Mouse (Mus musculus) embryonic stem cell, embryonic (primary cell): Measurements from ENCODE around the gene Kdm6b.

Source experiments
- CTCF ChIA-PET, 4 experiments: fragments of 300-600 bp in 2 of 4; fragments of 350-600 bp in 2 of 4; sonication (Branson Sonifier 250); formaldehyde crosslinking; loops; one replicate each; lab custom pipeline; 2022; ENCODE audit warnings: inconsistent platforms in 2 of 4; lab: Charles Lee
- POLR2A ChIA-PET, 4 experiments: fragments of 300-600 bp in 2 of 4; fragments of 350-600 bp in 2 of 4; sonication (Branson Sonifier 250); formaldehyde crosslinking; loops; one replicate each; lab custom pipeline; 2022; ENCODE audit warnings: antibody characterized with exemption in 4 of 4, inconsistent platforms in 1 of 4; lab: Charles Lee

Kdm6b gene

DNA sequence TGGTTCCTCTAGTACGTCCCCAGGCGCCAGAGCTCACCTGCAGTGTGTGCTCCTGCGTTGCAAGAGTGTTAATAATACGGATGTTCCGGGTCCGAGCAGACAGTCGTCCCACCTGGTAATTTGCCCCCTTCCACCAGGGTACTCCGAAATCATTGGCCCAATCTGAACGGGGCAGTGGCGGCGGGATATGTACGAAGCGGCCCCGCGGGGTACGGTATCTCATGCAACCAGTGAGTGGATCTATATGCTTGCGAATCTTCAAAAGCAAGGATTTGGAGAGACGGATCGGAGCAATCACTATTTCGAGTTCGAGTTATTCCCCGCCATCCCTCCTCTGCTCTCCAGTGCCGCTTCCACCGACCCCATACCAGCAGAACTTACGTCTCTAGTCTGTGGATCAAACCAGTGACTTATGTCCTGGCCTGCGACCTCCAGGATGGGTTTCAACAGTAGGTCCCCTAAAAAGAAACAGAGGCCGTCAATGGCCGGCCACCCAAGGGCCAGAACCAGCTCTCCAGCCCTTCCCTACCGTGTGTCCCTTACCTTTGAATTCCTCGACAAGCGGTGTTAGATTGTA is 18.8 kb downstream of the Kdm6b start:
- ChIA-PET CTCF (interaction anchor here in 1 of 4 experiments (0.8 to 1.7 kb wide), 4 partner anchors 21 to 185 kb away, joined by 3 to 6 read pairs (median 3); partner anchors contain the start of genes Trp53 and Wrap53), POLR2A (interaction anchor here (0.6 to 5.0 kb wide), 40 partner anchors 8 to 531 kb away, joined by 3 to 43 read pairs (median 5); partner anchors contain the start of genes Kcnab3 (in 2 of the 4), Trp53 (in 2 of the 4), Wrap53 (in 2 of the 4) and Cntrob (in 1 of the 4))

DNA sequence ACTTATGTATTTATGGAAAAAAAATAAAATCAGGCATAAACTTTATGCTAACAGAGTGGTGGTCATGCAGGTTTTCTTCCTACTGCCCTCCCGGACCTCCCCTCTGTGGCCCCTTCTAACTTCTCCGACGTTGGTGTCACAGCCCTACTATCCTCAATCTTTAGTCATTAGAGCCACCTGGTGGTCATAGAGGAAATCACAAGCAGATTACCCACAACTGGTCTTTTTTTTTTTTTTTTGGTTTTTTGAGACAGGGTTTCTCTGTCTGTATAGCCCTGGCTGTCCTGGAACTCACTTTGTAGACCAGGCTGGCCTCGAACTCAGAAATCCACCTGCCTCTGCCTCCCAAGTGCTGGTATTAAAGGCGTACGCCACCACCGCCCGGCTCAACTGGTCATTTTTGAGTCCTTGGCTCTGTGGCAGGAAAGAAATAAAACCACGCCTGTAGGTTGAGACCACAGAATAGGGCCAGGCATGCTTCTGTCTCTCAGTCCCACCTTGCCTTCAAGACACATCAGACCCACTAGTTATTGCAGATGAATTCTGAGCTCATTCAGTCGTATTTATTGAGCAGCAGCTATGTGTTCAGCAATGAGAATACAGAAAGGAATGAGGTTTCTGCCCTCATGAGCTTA is 23.0 kb downstream of the Kdm6b start:
- CTCF ChIA-PET = interaction anchor here in 3 of 4 experiments (0.7 to 1.6 kb wide), 4 partner anchors 72 to 122 kb away, joined by 3 to 9 read pairs (median 3); no protein-coding TSS in a partner anchor

GRCm38 (mm10) chr11:69389531-69390399 is 23.7 kb downstream of the Kdm6b start:
- ChIA-PET CTCF (interaction anchor here in 3 of 4 experiments (0.5 to 1.6 kb wide), 6 partner anchors 72 to 224 kb away, joined by 3 to 9 read pairs (median 3); no protein-coding TSS in a partner anchor), POLR2A (interaction anchor here in 1 of 4 experiments (0.6 to 1.4 kb wide), 3 partner anchors 43 to 267 kb away, joined by 3 to 4 read pairs (median 4); partner anchors contain the start of genes Cntrob and Trappc1)

More for the DNA sequence above, 23.0 kb downstream of the Kdm6b start:
- POLR2A ChIA-PET = interaction anchor here in 2 of 4 experiments (0.6 to 1.4 kb wide), 4 partner anchors 9 to 130 kb away, joined by 3 to 4 read pairs (median 3); partner anchors contain the start of genes Cntrob (in 1 of the 2) and Trappc1 (in 1 of the 2)

- ChIA-PET POLR2A (no interaction called here), CTCF (interaction anchor here (0.6 to 1.6 kb wide), 7 partner anchors 15 to 665 kb away, joined by 3 to 9 read pairs (median 4); partner anchors contain the start of gene Asgr1 (in 1 of the 4))
Observed at GRCm38 (mm10) chr11:69388680-69389079, 24.8 kb downstream of the Kdm6b start.

DNA sequence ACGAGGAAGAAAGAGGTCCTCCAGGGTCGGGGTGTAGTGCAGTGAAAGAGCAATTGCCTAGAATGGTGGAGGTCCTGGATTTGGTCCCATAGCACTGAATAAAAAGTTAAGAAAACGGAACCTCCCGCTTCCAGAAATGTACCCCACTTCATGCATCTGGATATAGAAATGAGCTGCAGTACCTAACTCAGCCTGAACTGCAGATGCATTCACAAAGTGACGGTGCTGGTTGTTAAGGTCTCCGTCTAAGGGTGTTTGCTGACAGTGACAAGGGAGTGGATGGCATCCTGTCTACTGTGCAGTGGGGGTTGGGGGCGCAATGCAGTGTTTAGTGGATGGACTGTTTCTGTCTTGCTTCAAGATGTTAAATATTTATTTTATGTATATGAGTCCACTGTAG is 26.7 kb downstream of the Kdm6b start:
- ChIA-PET POLR2A (interaction anchor here in 1 of 4 experiments (1.3 to 1.4 kb wide), 3 partner anchors 9 to 40 kb away, joined by 3 to 5 read pairs (median 4); partner anchors contain the start of genes Cyb5d1 and Naa38), CTCF (interaction anchor here in 2 of 4 experiments (0.8 to 1.1 kb wide), 2 partner anchors 15 to 135 kb away, joined by 3 to 4 read pairs; no protein-coding TSS in a partner anchor)

DNA sequence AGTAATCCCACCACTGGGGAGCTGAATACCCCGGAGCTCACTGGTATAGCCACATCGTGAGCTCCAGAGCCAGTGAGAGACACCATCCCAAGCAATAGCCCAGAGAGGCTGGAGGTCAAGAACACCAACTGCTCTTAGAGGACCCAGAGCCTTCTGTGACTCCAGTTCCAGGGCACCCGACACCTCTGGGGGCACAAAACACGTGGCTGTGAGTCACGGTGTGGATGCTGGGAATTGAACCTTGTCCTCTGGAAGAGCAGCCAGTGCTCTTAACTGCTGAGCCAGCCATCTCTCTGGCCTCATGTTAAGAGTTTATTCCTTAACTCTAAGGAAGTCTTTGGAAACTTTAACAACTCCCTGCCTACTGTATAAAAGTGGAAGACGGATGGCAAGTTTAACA is 28.5 kb downstream of the Kdm6b start:
- ChIA-PET CTCF (no interaction called here), POLR2A (interaction anchor here in 2 of 4 experiments (0.8 to 1.6 kb wide), 3 partner anchors 8 to 150 kb away, joined by 3 read pairs; partner anchors contain the start of gene Cyb5d1 (in 1 of the 2))

DNA sequence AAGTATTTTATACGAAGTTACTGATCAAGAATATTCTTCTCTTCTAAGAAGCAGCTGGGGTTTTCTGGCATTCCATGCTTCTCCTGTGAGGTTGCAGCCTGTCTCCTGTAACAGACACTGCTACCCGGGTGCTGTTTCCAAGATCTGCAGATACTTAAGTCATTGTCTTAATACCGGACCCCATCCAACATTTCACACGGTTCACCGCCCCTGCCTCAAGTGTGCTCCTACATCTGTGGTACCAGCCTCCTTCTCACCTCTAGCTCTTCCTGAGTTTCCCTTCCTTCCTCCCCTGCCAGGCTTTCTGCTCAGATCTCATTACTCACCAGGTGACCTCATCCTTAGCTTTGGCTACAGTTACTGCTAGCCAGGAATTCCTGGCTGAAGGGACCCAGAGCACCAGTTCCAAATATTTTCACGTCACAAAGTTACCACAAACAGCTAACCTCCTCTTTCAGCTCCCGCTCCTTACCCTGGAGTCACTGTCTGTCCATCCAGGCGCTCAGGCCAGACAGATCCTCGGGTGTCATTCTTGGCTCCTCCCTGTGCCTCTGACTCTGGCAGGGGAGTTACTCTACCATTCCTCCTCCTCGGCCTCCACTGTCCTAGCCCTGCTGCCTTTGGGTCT is 30.9 kb downstream of the Kdm6b start:
- POLR2A ChIA-PET = interaction anchor here in 3 of 4 experiments (0.5 to 1.9 kb wide), 7 partner anchors 13 to 259 kb away, joined by 3 to 8 read pairs (median 3); partner anchors contain the start of genes Cntrob (in 1 of the 3), Cyb5d1 (in 1 of the 3), Efnb3 (in 1 of the 3) and Trappc1 (in 1 of the 3)
- CTCF ChIA-PET = interaction anchor here in 2 of 4 experiments (0.6 to 2.3 kb wide), 3 partner anchors 34 to 131 kb away, joined by 3 to 7 read pairs (median 6); no protein-coding TSS in a partner anchor

GRCm38 (mm10) chr11:69381356-69381755 is 32.1 kb downstream of the Kdm6b start:
- CTCF ChIA-PET = interaction anchor here in 1 of 4 experiments (0.7 to 2.3 kb wide), 2 partner anchors 110 to 112 kb away, joined by 3 to 6 read pairs; no protein-coding TSS in a partner anchor
- POLR2A ChIA-PET = interaction anchor here in 2 of 4 experiments (0.7 to 1.9 kb wide), 11 partner anchors 9 to 146 kb away, joined by 3 to 8 read pairs (median 4); partner anchors contain the start of genes Cyb5d1 (in 2 of the 2), Cntrob (in 1 of the 2), Naa38 (in 1 of the 2) and Trappc1 (in 1 of the 2)

GRCm38 (mm10) chr11:69379600-69379999 is 33.9 kb downstream of the Kdm6b start:
- ChIA-PET POLR2A (interaction anchor here in 2 of 4 experiments (0.7 to 1.4 kb wide), 4 partner anchors 30 to 201 kb away, joined by 3 to 7 read pairs (median 4); partner anchors contain the start of gene Kcnab3 (in 1 of the 2)), CTCF (interaction anchor here in 2 of 4 experiments (0.5 to 0.8 kb wide), 4 partner anchors 17 to 130 kb away, joined by 3 read pairs; no protein-coding TSS in a partner anchor)

DNA sequence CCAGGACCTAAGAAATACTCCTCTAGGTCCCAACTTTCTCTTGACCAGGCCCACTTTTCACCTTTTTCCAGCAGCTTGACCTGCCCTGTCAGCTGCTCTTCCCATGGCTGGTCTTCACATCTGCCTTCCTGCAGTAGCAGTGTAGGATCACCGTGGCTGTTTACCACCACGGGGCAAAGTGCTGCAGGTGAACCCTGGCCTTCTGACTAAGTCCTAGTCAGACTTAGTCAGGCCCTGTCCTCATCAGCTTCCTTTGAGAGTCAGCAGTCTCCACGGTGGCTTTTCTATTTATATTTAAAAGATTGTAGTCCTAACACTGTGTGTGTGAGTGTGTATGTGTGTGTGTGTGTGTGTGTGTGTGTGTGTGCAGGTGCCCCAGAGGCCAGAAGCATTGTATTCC is 35.7 kb downstream of the Kdm6b start:
- CTCF ChIA-PET = interaction anchor here in 3 of 4 experiments (0.6 to 1.2 kb wide), 5 partner anchors 97 to 348 kb away, joined by 3 read pairs; no protein-coding TSS in a partner anchor
- POLR2A ChIA-PET = interaction anchor here in 1 of 4 experiments (0.6 to 0.8 kb wide), 2 partner anchors 52 to 206 kb away, joined by 3 read pairs; partner anchors contain the start of gene Kcnab3

GRCm38 (mm10) chr11:69375646-69376045 is 37.8 kb downstream of the Kdm6b start:
- CTCF ChIA-PET = interaction anchor here in 2 of 4 experiments (0.7 to 1.0 kb wide), 2 partner anchors 13 to 138 kb away, joined by 3 to 6 read pairs; no protein-coding TSS in a partner anchor

DNA sequence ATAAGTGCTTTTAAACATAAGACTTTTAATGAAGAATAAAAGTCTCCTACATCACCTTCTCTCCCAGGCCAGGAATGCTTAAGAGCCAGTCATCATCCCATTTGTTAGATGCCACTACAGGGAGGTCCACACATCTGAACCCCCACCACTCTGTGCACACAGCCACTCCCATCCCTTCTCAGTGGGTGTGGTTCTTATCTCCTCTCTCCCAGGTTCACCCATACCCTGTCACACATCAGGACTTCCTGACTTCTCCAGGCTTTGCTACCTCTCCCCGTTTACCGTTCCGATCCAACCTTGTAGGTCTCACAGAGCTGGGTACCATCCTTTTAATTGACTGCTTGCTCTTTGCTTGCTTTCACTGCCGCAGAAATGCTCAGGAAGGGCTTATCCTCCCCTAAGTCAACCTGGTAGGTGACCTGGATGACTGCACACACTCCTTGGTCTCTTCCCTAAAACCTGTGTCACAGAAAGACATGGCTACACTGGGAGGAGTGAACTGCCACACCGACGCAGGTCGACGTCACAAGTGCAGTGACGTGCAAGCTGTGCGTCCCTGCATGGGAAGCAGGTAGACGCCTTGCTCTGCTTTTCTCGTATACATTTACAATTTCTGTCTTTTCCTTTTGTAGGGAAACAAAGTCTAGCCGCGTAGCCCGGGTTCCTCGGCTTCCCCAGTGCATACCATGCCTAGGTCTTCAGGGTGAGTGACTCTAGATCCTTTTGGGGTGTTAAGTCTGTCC is 40.1 kb downstream of the Kdm6b start:
- ChIA-PET CTCF (interaction anchor here in 3 of 4 experiments (0.5 to 2.2 kb wide), 10 partner anchors 10 to 140 kb away, joined by 3 to 8 read pairs (median 5); partner anchors contain the start of genes Cyb5d1 (in 1 of the 3) and Naa38 (in 1 of the 3)), POLR2A (interaction anchor here in 3 of 4 experiments (0.8 to 1.8 kb wide), 11 partner anchors 10 to 116 kb away, joined by 3 to 6 read pairs (median 3); partner anchors contain the start of genes Cntrob (in 2 of the 3), Trappc1 (in 2 of the 3), Cyb5d1 (in 1 of the 3) and Naa38 (in 1 of the 3))

More at GRCm38 (mm10) chr11:69375646-69376045, 37.8 kb downstream of the Kdm6b start:
- POLR2A ChIA-PET = interaction anchor here in 3 of 4 experiments (0.5 to 1.4 kb wide), 4 partner anchors 9 to 220 kb away, joined by 3 to 6 read pairs (median 4); partner anchors contain the start of gene Kcnab3 (in 1 of the 3)

DNA sequence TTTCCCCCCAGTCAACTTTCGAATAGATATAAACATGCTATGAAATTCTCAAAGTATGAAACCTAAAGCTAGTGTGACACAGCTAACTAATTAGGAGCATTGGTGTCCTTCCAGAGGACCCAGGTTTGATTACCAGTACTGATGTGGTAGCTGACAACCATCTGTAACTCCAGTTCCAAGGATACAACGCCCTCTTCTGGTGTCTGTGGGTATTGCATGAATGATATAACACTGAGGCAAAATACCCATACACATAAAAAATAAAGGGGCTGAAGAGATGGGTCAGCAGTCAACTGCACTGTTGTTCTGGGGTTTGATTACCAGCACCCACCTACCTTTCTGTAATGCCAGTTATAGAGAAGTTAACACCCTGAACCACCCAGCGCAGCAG is 40.7 kb downstream of the Kdm6b start:
- ChIA-PET CTCF (interaction anchor here in 3 of 4 experiments (0.5 to 2.2 kb wide), 12 partner anchors 9 to 668 kb away, joined by 3 to 8 read pairs (median 4); partner anchors contain the start of genes Cyb5d1 (in 1 of the 3) and Naa38 (in 1 of the 3)), POLR2A (interaction anchor here in 2 of 4 experiments (0.7 to 1.8 kb wide), 12 partner anchors 8 to 116 kb away, joined by 3 to 6 read pairs (median 3); partner anchors contain the start of genes Cntrob (in 2 of the 2), Trappc1 (in 2 of the 2), Cyb5d1 (in 1 of the 2) and Kcnab3 (in 1 of the 2))

DNA sequence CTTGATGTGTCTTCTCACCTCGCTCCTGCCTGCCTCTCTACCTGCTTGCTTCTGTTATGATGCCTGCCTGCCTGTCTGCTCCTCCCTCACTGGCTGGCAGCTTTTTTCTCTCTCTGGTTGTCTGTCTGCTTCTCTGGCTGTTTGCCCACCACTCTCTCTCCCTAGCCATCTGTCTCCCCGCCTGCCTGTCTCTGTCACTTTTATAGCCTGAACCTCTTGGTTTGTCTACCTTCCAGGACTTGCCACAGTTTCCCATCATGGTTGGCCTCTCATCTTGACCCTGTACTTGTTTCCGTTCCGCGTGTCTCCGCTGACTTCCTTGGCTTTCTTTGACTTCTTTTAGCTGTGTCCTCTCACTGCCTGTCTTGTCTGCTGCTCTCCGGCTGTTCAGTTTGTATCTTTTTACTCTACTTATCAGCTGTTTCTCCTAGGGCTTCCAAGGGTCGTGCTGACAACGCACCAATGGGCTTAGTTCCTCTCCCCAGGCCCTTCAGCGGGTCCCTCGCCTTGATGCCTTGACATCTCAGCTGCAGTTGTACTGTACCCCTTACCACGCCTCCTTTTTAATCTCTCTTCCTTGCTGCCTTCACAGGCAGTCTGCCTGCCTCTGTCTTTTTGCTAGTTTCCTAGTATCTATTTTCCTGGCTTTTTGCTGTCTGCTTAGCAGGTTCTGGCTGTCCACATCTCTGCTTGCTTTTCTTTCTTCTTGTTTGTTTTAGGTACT is 41.3 kb downstream of the Kdm6b start:
- CTCF ChIA-PET = interaction anchor here in 3 of 4 experiments (0.5 to 2.2 kb wide), 14 partner anchors 8 to 667 kb away, joined by 3 to 8 read pairs (median 4); no protein-coding TSS in a partner anchor
- POLR2A ChIA-PET = interaction anchor here in 2 of 4 experiments (0.7 to 1.8 kb wide), 13 partner anchors 9 to 115 kb away, joined by 3 to 6 read pairs (median 3); partner anchors contain the start of genes Cntrob (in 2 of the 2), Trappc1 (in 2 of the 2), Cyb5d1 (in 1 of the 2) and Kcnab3 (in 1 of the 2)
